Mouse (Mus musculus): ENCODE results near the gene Kdm6b.
A peak's percentile ranks its signal among the peaks of the same experiment; 100 is the strongest.

Kdm6b gene

GRCm38 (mm10) chr11:69389531-69390399 is 23.7 kb downstream of the Kdm6b start:
- DNase-seq (ENCODE audit: low spot score in 2 of 2), result peak; percentile 78 to 81

- DNase-seq (ENCODE audit: low spot score in 2 of 2), result no peak
These were observed 24.8 kb downstream of the Kdm6b start for GRCm38 (mm10) chr11:69388680-69389079.

DNA sequence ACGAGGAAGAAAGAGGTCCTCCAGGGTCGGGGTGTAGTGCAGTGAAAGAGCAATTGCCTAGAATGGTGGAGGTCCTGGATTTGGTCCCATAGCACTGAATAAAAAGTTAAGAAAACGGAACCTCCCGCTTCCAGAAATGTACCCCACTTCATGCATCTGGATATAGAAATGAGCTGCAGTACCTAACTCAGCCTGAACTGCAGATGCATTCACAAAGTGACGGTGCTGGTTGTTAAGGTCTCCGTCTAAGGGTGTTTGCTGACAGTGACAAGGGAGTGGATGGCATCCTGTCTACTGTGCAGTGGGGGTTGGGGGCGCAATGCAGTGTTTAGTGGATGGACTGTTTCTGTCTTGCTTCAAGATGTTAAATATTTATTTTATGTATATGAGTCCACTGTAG is 26.7 kb downstream of the Kdm6b start:
- DNase-seq (ENCODE audit: low spot score in 2 of 2), result no peak

DNA sequence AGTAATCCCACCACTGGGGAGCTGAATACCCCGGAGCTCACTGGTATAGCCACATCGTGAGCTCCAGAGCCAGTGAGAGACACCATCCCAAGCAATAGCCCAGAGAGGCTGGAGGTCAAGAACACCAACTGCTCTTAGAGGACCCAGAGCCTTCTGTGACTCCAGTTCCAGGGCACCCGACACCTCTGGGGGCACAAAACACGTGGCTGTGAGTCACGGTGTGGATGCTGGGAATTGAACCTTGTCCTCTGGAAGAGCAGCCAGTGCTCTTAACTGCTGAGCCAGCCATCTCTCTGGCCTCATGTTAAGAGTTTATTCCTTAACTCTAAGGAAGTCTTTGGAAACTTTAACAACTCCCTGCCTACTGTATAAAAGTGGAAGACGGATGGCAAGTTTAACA is 28.5 kb downstream of the Kdm6b start:
- no peak for DNase-seq (ENCODE audit: low spot score in 2 of 2)

GRCm38 (mm10) chr11:69382478-69383105 is 30.9 kb downstream of the Kdm6b start:
- DNase-seq (ENCODE audit: low spot score in 2 of 2), result no peak

DNA sequence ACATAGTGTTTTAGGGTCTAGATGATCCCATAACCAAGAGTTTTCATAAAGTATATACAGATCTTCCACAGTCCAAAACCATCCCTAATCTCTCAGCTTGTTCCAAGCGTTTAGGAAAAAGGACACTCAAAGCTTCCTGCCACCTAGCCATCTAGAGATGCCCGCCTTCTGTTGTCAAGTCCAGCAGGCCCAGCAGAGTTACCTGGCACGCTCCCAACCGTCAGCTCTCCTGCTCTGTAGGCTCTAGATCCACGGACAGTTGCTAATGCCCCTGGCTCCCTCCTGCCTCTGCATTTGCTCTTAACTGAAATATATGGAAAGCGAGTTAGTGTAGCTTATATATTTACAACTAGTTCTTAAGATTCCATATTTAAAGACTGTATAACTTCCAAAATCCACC is 32.1 kb downstream of the Kdm6b start:
- no peak for DNase-seq (ENCODE audit: low spot score in 2 of 2)

GRCm38 (mm10) chr11:69379600-69379999 is 33.9 kb downstream of the Kdm6b start:
- no peak for DNase-seq (ENCODE audit: low spot score in 2 of 2)

DNA sequence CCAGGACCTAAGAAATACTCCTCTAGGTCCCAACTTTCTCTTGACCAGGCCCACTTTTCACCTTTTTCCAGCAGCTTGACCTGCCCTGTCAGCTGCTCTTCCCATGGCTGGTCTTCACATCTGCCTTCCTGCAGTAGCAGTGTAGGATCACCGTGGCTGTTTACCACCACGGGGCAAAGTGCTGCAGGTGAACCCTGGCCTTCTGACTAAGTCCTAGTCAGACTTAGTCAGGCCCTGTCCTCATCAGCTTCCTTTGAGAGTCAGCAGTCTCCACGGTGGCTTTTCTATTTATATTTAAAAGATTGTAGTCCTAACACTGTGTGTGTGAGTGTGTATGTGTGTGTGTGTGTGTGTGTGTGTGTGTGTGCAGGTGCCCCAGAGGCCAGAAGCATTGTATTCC is 35.7 kb downstream of the Kdm6b start:
- no peak for DNase-seq (ENCODE audit: low spot score in 2 of 2)

GRCm38 (mm10) chr11:69375646-69376045 is 37.8 kb downstream of the Kdm6b start:
- no peak for DNase-seq (ENCODE audit: low spot score in 2 of 2)

DNA sequence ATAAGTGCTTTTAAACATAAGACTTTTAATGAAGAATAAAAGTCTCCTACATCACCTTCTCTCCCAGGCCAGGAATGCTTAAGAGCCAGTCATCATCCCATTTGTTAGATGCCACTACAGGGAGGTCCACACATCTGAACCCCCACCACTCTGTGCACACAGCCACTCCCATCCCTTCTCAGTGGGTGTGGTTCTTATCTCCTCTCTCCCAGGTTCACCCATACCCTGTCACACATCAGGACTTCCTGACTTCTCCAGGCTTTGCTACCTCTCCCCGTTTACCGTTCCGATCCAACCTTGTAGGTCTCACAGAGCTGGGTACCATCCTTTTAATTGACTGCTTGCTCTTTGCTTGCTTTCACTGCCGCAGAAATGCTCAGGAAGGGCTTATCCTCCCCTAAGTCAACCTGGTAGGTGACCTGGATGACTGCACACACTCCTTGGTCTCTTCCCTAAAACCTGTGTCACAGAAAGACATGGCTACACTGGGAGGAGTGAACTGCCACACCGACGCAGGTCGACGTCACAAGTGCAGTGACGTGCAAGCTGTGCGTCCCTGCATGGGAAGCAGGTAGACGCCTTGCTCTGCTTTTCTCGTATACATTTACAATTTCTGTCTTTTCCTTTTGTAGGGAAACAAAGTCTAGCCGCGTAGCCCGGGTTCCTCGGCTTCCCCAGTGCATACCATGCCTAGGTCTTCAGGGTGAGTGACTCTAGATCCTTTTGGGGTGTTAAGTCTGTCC is 40.1 kb downstream of the Kdm6b start:
- no peak for DNase-seq (ENCODE audit: low spot score in 2 of 2)

GRCm38 (mm10) chr11:69372780-69373170 is 40.7 kb downstream of the Kdm6b start:
- DNase-seq (ENCODE audit: low spot score in 2 of 2), result no peak

DNA sequence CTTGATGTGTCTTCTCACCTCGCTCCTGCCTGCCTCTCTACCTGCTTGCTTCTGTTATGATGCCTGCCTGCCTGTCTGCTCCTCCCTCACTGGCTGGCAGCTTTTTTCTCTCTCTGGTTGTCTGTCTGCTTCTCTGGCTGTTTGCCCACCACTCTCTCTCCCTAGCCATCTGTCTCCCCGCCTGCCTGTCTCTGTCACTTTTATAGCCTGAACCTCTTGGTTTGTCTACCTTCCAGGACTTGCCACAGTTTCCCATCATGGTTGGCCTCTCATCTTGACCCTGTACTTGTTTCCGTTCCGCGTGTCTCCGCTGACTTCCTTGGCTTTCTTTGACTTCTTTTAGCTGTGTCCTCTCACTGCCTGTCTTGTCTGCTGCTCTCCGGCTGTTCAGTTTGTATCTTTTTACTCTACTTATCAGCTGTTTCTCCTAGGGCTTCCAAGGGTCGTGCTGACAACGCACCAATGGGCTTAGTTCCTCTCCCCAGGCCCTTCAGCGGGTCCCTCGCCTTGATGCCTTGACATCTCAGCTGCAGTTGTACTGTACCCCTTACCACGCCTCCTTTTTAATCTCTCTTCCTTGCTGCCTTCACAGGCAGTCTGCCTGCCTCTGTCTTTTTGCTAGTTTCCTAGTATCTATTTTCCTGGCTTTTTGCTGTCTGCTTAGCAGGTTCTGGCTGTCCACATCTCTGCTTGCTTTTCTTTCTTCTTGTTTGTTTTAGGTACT is 41.3 kb downstream of the Kdm6b start:
- DNase-seq (ENCODE audit: low spot score in 2 of 2), result peak; percentile 80 to 84

- peak in 1 of 2 experiments; percentile 51 for DNase-seq (ENCODE audit: low spot score in 2 of 2)
These were observed 41.9 kb downstream of the Kdm6b start for GRCm38 (mm10) chr11:69371601-69372000.

DNA sequence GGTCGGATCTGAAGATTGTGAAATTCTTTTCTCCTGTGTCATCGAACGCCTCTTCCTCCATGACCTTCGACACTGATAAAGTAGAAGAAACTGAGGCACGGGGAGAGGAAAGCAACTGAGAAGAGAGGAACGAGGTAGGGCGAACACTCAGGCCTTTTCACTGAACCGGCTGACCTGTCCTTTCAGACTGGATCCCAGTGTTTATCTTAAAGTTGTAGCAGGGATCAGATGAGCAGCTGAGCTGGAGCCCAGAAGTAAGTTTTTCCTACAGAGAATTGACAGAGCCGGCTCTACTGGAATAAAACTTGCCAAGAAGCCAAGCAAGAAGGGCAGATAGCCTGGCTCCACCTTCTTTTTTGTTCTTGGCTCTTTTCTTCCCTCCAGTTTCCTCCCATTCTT is 42.7 kb downstream of the Kdm6b start:
- DNase-seq (ENCODE audit: low spot score in 2 of 2), result no peak

- no peak for DNase-seq (ENCODE audit: low spot score in 2 of 2)
These were observed 43.3 kb downstream of the Kdm6b start for GRCm38 (mm10) chr11:69369990-69370816.

DNA sequence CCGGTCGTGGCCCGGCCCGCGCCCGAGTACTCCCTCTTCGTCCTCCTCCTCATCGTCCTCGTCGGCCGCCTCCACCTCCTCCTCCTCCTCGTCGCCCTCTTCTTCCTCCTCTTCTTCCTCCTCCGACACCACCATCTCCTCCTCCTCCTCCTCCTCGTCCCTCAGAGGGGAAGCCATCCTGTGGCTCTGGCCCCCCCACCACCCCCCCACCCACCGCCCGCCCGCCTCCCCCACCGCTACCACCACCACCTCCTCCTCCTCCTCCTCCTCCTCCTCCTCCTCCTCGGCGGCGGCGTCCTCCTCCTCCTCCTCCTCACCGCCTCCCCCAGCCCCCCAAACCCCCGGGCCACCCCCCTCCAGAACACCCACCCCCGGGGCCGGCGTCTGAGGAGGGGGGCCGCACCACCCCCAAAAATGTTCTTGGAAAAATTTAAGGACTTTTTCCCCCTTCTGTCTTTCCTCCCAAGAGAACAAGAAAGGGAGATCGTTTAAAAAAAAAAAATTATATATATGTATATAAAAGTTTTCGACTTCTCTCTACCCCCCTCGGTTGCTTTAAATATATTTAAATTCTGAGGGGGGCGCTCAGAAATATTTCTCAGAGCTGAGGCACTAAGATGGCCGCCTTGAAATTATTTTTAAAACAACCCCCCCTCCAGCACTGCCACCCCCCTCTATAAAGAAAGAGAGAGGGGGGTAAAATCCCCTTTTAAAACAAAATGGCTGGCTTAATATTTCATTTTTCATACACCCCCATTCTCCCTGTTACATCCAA is 44.1 kb downstream of the Kdm6b start, which contains the start of gene Chd3:
Gene Chd3, minus strand, starts transcription at position 192 of the 775 bp plus-strand sequence.
- no peak for DNase-seq (ENCODE audit: low spot score in 2 of 2)

- peak in 1 of 2 experiments; percentile 60 for DNase-seq (ENCODE audit: low spot score in 2 of 2)
These were observed 44.9 kb downstream of the Kdm6b start for GRCm38 (mm10) chr11:69368356-69369214.

- DNase-seq (ENCODE audit: low spot score in 2 of 2), result peak; percentile 50 to 72
These were observed 45.7 kb downstream of the Kdm6b start for GRCm38 (mm10) chr11:69367616-69368355.

All from right cerebral cortex, postnatal 10 days (tissue).